Mouse (Mus musculus): ENCODE data around the gene Top1.

DNA sequence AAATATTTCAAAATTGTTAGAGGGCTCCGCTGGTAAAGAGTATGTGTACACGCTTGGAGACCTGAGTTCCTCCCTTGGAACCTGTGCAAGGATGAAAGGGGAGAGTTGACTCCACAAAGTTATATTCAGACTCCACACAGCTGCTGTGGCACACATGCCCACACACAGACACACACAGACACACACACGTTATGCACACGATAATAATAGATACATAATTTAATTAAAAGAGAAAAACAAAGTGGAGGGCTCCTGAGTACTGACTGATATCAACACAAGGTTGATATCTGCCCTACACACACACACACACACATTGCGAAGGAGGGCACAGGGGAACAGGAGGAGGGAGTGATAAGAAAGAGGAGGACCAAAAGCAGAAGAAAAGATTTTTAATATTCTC, 26.4 kb upstream of the Top1 start:
- TF ChIP-seq CTCF (IDR thresholded peaks at IDR 0.05; ENCODE audit: low read depth) (no peak), EP300 (optimal IDR thresholded peaks at IDR 0.05) (no peak)

All from stomach, postnatal 0 days (tissue).